Mouse (Mus musculus): ENCODE measurements around the gene Blvrb. TPM values are rescaled to one million over a fixed set of nuclear protein-coding genes. Genes with fewer than 3 reads are reported as not detected.
"Not testable (repeated sequence)": the region's sequence is repeated elsewhere in the genome, so short reads cannot be mapped to it uniquely, and the experiment has no call there.

Gene Blvrb
- polyA plus RNA-seq, 1 experiment from 2014 or later = 75.2 TPM

- peaks cover 18% of the 10 kb centered on the region for H3K4me1 ChIP-seq (ENCODE audit: control insufficient read depth, insufficient read depth, low read length)
- H3K9ac ChIP-seq (ENCODE audit: low read depth, low read length) = no peak overlapping the region
- H3K4me2 ChIP-seq (ENCODE audit: low read depth, low read length) = no peak overlapping the region
- no peaks in the 10 kb centered on the region for H3K27me3 ChIP-seq (replicated peaks; ENCODE audit: control insufficient read depth, insufficient read depth, low read length)
- H3K27ac ChIP-seq (replicated peaks; ENCODE audit: low read depth, low read length) = no peak overlapping the region; the same call in 1 of the 2 replicates
- ATAC-seq (ENCODE audit: low read depth) (no peak), DNase-seq (ENCODE audit: low spot score) (peak; percentile 13)
- no peak overlapping the region for H3K4me3 ChIP-seq (ENCODE audit: low read depth, low read length)
- H3K9me3 ChIP-seq (ENCODE audit: control insufficient read depth, low read length) = no peaks in the 10 kb centered on the region
- WGBS = 73% methylated on average over 7 of the region's 7 CpGs
- peaks cover 11% of the 10 kb centered on the region for H3K36me3 ChIP-seq (ENCODE audit: control insufficient read depth, insufficient read depth, low read length)
These were observed 44.1 kb downstream of the Blvrb start for GRCm38 (mm10) chr7:27491856-27492255.

- ATAC-seq (ENCODE audit: low read depth) = no peak
- H3K27ac ChIP-seq (replicated peaks; ENCODE audit: low read depth, low read length) = no peak overlapping the region
These were observed 45.2 kb downstream of the Blvrb start for GRCm38 (mm10) chr7:27493022-27493421.

GRCm38 (mm10) chr7:27493450-27493849 is 45.7 kb downstream of the Blvrb start:
- H3K27me3 ChIP-seq (replicated peaks; ENCODE audit: control insufficient read depth, insufficient read depth, low read length) = no peaks in the 10 kb centered on the region
- DNase-seq (ENCODE audit: low spot score) (no peak), ATAC-seq (ENCODE audit: low read depth) (no peak)
- peaks cover 12% of the 10 kb centered on the region for H3K4me1 ChIP-seq (ENCODE audit: control insufficient read depth, insufficient read depth, low read length)
- H3K9me3 ChIP-seq (ENCODE audit: control insufficient read depth, low read length) = no peaks in the 10 kb centered on the region
- peaks cover 11% of the 10 kb centered on the region for H3K36me3 ChIP-seq (ENCODE audit: control insufficient read depth, insufficient read depth, low read length)
- no peak overlapping the region for H3K27ac ChIP-seq (replicated peaks; ENCODE audit: low read depth, low read length)
- 83% methylated on average over 5 of the region's 5 CpGs for WGBS
- no peak overlapping the region for H3K4me3 ChIP-seq (ENCODE audit: low read depth, low read length)
- H3K9ac ChIP-seq (ENCODE audit: low read depth, low read length) = no peak overlapping the region
- no peak overlapping the region for H3K4me2 ChIP-seq (ENCODE audit: low read depth, low read length)

More at GRCm38 (mm10) chr7:27493022-27493421, 45.2 kb downstream of the Blvrb start:
- no peaks in the 10 kb centered on the region for H3K9me3 ChIP-seq (ENCODE audit: control insufficient read depth, low read length)
- no peak overlapping the region for H3K9ac ChIP-seq (ENCODE audit: low read depth, low read length)
- H3K4me2 ChIP-seq (ENCODE audit: low read depth, low read length) = no peak overlapping the region
- peaks cover 11% of the 10 kb centered on the region for H3K36me3 ChIP-seq (ENCODE audit: control insufficient read depth, insufficient read depth, low read length)
- DNase-seq (ENCODE audit: low spot score) = no peak
- 74% methylated on average over 3 of the region's 3 CpGs for WGBS
- H3K4me1 ChIP-seq (ENCODE audit: control insufficient read depth, insufficient read depth, low read length) = peaks cover 16% of the 10 kb centered on the region
- H3K4me3 ChIP-seq (ENCODE audit: low read depth, low read length) = no peak overlapping the region
- H3K27me3 ChIP-seq (replicated peaks; ENCODE audit: control insufficient read depth, insufficient read depth, low read length) = no peaks in the 10 kb centered on the region

GRCm38 (mm10) chr7:27494659-27495367 is 47.0 kb downstream of the Blvrb start:
- ATAC-seq (ENCODE audit: low read depth); DNase-seq (ENCODE audit: low spot score); H3K36me3 ChIP-seq (ENCODE audit: control insufficient read depth, insufficient read depth, low read length); H3K4me2 ChIP-seq (ENCODE audit: low read depth, low read length); H3K9me3 ChIP-seq (ENCODE audit: control insufficient read depth, low read length); H3K27ac ChIP-seq (replicated peaks; ENCODE audit: low read depth, low read length); H3K27me3 ChIP-seq (replicated peaks; ENCODE audit: control insufficient read depth, insufficient read depth, low read length); H3K4me3 ChIP-seq (ENCODE audit: low read depth, low read length); H3K9ac ChIP-seq (ENCODE audit: low read depth, low read length): not testable (repeated sequence)
- 94% methylated on average over 6 of the region's 9 CpGs for WGBS
- H3K4me1 ChIP-seq (ENCODE audit: control insufficient read depth, insufficient read depth, low read length) = peaks cover 12% of the 10 kb centered on the region

- Histone ChIP-seq H3K27me3 (replicated peaks; ENCODE audit: control insufficient read depth, insufficient read depth, low read length) (no peaks in the 10 kb centered on the region), H3K4me1 (ENCODE audit: control insufficient read depth, insufficient read depth, low read length) (no peaks in the 10 kb centered on the region), H3K27ac (replicated peaks; ENCODE audit: low read depth, low read length) (no peak within 1 kb of the TSS), H3K4me3 (ENCODE audit: low read depth, low read length) (no peak within 1 kb of the TSS), H3K9ac (ENCODE audit: low read depth, low read length) (no peak within 1 kb of the TSS), H3K9me3 (ENCODE audit: control insufficient read depth, low read length) (no peaks in the 10 kb centered on the region), H3K4me2 (ENCODE audit: low read depth, low read length) (no peak within 1 kb of the TSS), H3K36me3 (ENCODE audit: control insufficient read depth, insufficient read depth, low read length) (no peaks in the 10 kb centered on the region)
- peak; percentile 61; the same call in 1 of the 2 replicates for ATAC-seq (ENCODE audit: low read depth)
- WGBS = 20% methylated on average over 3 of the region's 3 CpGs
- DNase-seq (ENCODE audit: low spot score) = peak; percentile 20
These were observed 51.3 kb downstream of the Blvrb start, which contains the start of gene Prx for GRCm38 (mm10) chr7:27499036-27499435. Prx (plus strand) TSS chr7:27499324.

- no peak overlapping the region for H3K4me2 ChIP-seq (ENCODE audit: low read depth, low read length)
- no peak overlapping the region for H3K9ac ChIP-seq (ENCODE audit: low read depth, low read length)
- H3K4me3 ChIP-seq (ENCODE audit: low read depth, low read length) = no peak overlapping the region
- 58% methylated on average over 4 of the region's 4 CpGs for WGBS
- H3K27me3 ChIP-seq (replicated peaks; ENCODE audit: control insufficient read depth, insufficient read depth, low read length) = no peaks in the 10 kb centered on the region
- ATAC-seq (ENCODE audit: low read depth) (0 out of 2 replicates have a peak, but pooled peaks have one; percentile 30), DNase-seq (ENCODE audit: low spot score) (peak; percentile 24)
- H3K4me1 ChIP-seq (ENCODE audit: control insufficient read depth, insufficient read depth, low read length) = peaks cover 5% of the 10 kb centered on the region
- H3K9me3 ChIP-seq (ENCODE audit: control insufficient read depth, low read length) = no peaks in the 10 kb centered on the region
- H3K36me3 ChIP-seq (ENCODE audit: control insufficient read depth, insufficient read depth, low read length) = no peaks in the 10 kb centered on the region
- H3K27ac ChIP-seq (replicated peaks; ENCODE audit: low read depth, low read length) = no peak overlapping the region
These were observed 53.8 kb downstream of the Blvrb start for GRCm38 (mm10) chr7:27501620-27502019.

GRCm38 (mm10) chr7:27506765-27507370 is 59.1 kb downstream of the Blvrb start:
- H3K36me3 ChIP-seq (ENCODE audit: control insufficient read depth, insufficient read depth, low read length) = no peaks in the 10 kb centered on the region
- peak overlapping the region; percentile 99 for H3K27ac ChIP-seq (replicated peaks; ENCODE audit: low read depth, low read length)
- peak overlapping the region; percentile 67 for H3K4me2 ChIP-seq (ENCODE audit: low read depth, low read length)
- no peak overlapping the region for H3K9ac ChIP-seq (ENCODE audit: low read depth, low read length)
- H3K4me3 ChIP-seq (ENCODE audit: low read depth, low read length) = peak overlapping the region; percentile 58
- ATAC-seq (ENCODE audit: low read depth) (no peak), DNase-seq (ENCODE audit: low spot score) (peak; percentile 63)
- H3K4me1 ChIP-seq (ENCODE audit: control insufficient read depth, insufficient read depth, low read length) = peaks cover 15% of the 10 kb centered on the region
- no peaks in the 10 kb centered on the region for H3K9me3 ChIP-seq (ENCODE audit: control insufficient read depth, low read length)
- no peaks in the 10 kb centered on the region for H3K27me3 ChIP-seq (replicated peaks; ENCODE audit: control insufficient read depth, insufficient read depth, low read length)
- WGBS = 33% methylated on average over 9 of the region's 9 CpGs

GRCm38 (mm10) chr7:27507711-27508647 is 60.2 kb downstream of the Blvrb start:
- whole genome bisulfite sequencing = under 1% methylated on average over 49 of the region's 54 CpGs
- DNase-seq (ENCODE audit: low spot score) (peak; percentile 98), ATAC-seq (ENCODE audit: low read depth) (peak; percentile 91)
- peak overlapping the region; percentile 99 for H3K27ac ChIP-seq (replicated peaks; ENCODE audit: low read depth, low read length)
- peak overlapping the region; percentile 58 for H3K4me3 ChIP-seq (ENCODE audit: low read depth, low read length)
- no peaks in the 10 kb centered on the region for H3K27me3 ChIP-seq (replicated peaks; ENCODE audit: control insufficient read depth, insufficient read depth, low read length)
- H3K9me3 ChIP-seq (ENCODE audit: control insufficient read depth, low read length) = no peaks in the 10 kb centered on the region
- peak overlapping the region; percentile 67 for H3K4me2 ChIP-seq (ENCODE audit: low read depth, low read length)
- H3K36me3 ChIP-seq (ENCODE audit: control insufficient read depth, insufficient read depth, low read length) = no peaks in the 10 kb centered on the region
- H3K4me1 ChIP-seq (ENCODE audit: control insufficient read depth, insufficient read depth, low read length) = peaks cover 15% of the 10 kb centered on the region
- H3K9ac ChIP-seq (ENCODE audit: low read depth, low read length) = peak overlapping the region; percentile 70

Data from embryonic facial prominence, embryonic 14.5 days (tissue).